Mouse (Mus musculus) neural tube, embryonic 12.5 days (tissue): Measurements from ENCODE around the gene Gpc6. TPM values are rescaled to one million over a fixed set of nuclear protein-coding genes. Genes with fewer than 3 reads are reported as not detected.

Source experiments
- ATAC-seq: fragments of 200-750 bp; cut with Nextera tagmentation; 2 replicates; pipeline ENCODE4 v1.8.0; 2017; ENCODE audit warnings: low read depth, mild to moderate bottlenecking, moderate TSS enrichment, moderate library complexity; ENCODE audit not compliant: low FRiP score
- H3K27ac ChIP-seq: fragments of 300-500 bp; sonication (generic); 2 replicates; pipeline ENCODE4 v1.5.1; 2016
- H3K27me3 ChIP-seq: fragments of 300-500 bp; sonication (generic); replicated peaks from 2 replicates; pipeline ENCODE4 v1.6.1; 2016; ENCODE audit warnings: mild to moderate bottlenecking
- H3K36me3 ChIP-seq: fragments of 300-500 bp; sonication (generic); 2 replicates; pipeline ENCODE4 v1.6.1; 2016; ENCODE audit warnings: mild to moderate bottlenecking
- H3K4me1 ChIP-seq: fragments of 300-500 bp; sonication (generic); 2 replicates; pipeline ENCODE4 v1.6.1; 2016
- H3K4me2 ChIP-seq: fragments of 300-500 bp; sonication (generic); replicated peaks from 2 replicates; pipeline ENCODE4 v1.6.1; 2016; ENCODE audit warnings: mild to moderate bottlenecking
- H3K4me3 ChIP-seq: fragments of 300-500 bp; sonication (generic); 2 replicates; pipeline ENCODE4 v1.5.1; 2016
- H3K9ac ChIP-seq: fragments of 300-500 bp; sonication (generic); 2 replicates; pipeline ENCODE4 v1.6.1; 2016; ENCODE audit warnings: mild to moderate bottlenecking
- H3K9me3 ChIP-seq: fragments of 300-500 bp; sonication (generic); 2 replicates; pipeline ENCODE4 v1.6.1; 2016; ENCODE audit warnings: mild to moderate bottlenecking
- WGBS: fragments of 180-500 bp; shearing (Covaris S2); methylation state at CpG from one replicate; pipeline ENCODE4 v1.1.7; 2016; 5-methylcytosine and 5-hydroxymethylcytosine counted together
- polyA plus RNA-seq: library from polyadenylated mRNA; unstranded; fragments of >200 nt; fragmentation: Nextera tagmentation; extraction: Ambion mirVana; gene quantifications from 2 replicates; pipeline ENCODE4 v1.2.1, GENCODE M21; 2016

Gene Gpc6
- polyA plus RNA-seq, 1 experiment from 2014 or later, result 30.5 TPM

GRCm38 (mm10) chr14:116928796-116929529 is 3.8 kb downstream of the Gpc6 start:
- WGBS, result 36% methylated on average over 7 of the region's 7 CpGs
- no peak overlapping the region for H3K9ac ChIP-seq
- no peak overlapping the region for H3K27ac ChIP-seq

GRCm38 (mm10) chr14:116933825-116934224 is 8.7 kb downstream of the Gpc6 start:
- H3K27ac ChIP-seq, result no peak overlapping the region
- H3K4me3 ChIP-seq, result no peak overlapping the region
- ATAC-seq, result no peak
- 83% methylated on average over 5 of the region's 5 CpGs for WGBS
- no peaks in the 10 kb centered on the region for H3K36me3 ChIP-seq
- H3K27me3 ChIP-seq, result no peaks in the 10 kb centered on the region
- no peaks in the 10 kb centered on the region for H3K9me3 ChIP-seq
- H3K4me1 ChIP-seq, result peaks cover 4% of the 10 kb centered on the region; the same call in 1 of the 2 replicates
- no peak overlapping the region for H3K4me2 ChIP-seq
- no peak overlapping the region for H3K9ac ChIP-seq

More at GRCm38 (mm10) chr14:116928796-116929529, 3.8 kb downstream of the Gpc6 start:
- Histone ChIP-seq H3K4me3 (peak overlapping the region; percentile 87), H3K27me3 (no peaks in the 10 kb centered on the region), H3K36me3 (no peaks in the 10 kb centered on the region), H3K9me3 (no peaks in the 10 kb centered on the region), H3K4me2 (peak overlapping the region; percentile 90), H3K4me1 (peaks cover 16% of the 10 kb centered on the region)
- no peak for ATAC-seq

GRCm38 (mm10) chr14:116937910-116938560 is 12.9 kb downstream of the Gpc6 start:
- no peak overlapping the region for H3K9ac ChIP-seq
- no peaks in the 10 kb centered on the region for H3K9me3 ChIP-seq
- no peak overlapping the region for H3K4me2 ChIP-seq
- no peak overlapping the region for H3K4me3 ChIP-seq
- WGBS, result 77% methylated on average over 14 of the region's 14 CpGs
- no peak overlapping the region for H3K27ac ChIP-seq
- H3K36me3 ChIP-seq, result no peaks in the 10 kb centered on the region
- no peaks in the 10 kb centered on the region for H3K27me3 ChIP-seq
- no peaks in the 10 kb centered on the region for H3K4me1 ChIP-seq
- ATAC-seq, result no peak

- Histone ChIP-seq H3K4me2 (no peak overlapping the region), H3K27ac (no peak overlapping the region), H3K9ac (no peak overlapping the region), H3K27me3 (no peaks in the 10 kb centered on the region), H3K4me1 (no peaks in the 10 kb centered on the region), H3K36me3 (no peaks in the 10 kb centered on the region), H3K4me3 (no peak overlapping the region), H3K9me3 (no peaks in the 10 kb centered on the region)
- 86% methylated on average over 9 of the region's 9 CpGs for WGBS
- ATAC-seq, result no peak
Measured at GRCm38 (mm10) chr14:116938735-116939134, 13.6 kb downstream of the Gpc6 start.

- ATAC-seq, result no peak
- H3K4me1 ChIP-seq, result no peaks in the 10 kb centered on the region
- H3K36me3 ChIP-seq, result no peaks in the 10 kb centered on the region
- H3K4me2 ChIP-seq, result no peak overlapping the region
- no peak overlapping the region for H3K4me3 ChIP-seq
- 0 out of 2 replicates have a peak, but pooled peaks cover 3% of the 10 kb centered on the region for H3K9me3 ChIP-seq
- 97% methylated on average over 1 of the region's 1 CpGs for WGBS
- H3K27me3 ChIP-seq, result no peaks in the 10 kb centered on the region
- no peak overlapping the region for H3K27ac ChIP-seq
- H3K9ac ChIP-seq, result no peak overlapping the region
Measured at GRCm38 (mm10) chr14:116939561-116939960, 14.4 kb downstream of the Gpc6 start.

- WGBS, result 91% methylated on average over 4 of the region's 4 CpGs
- ATAC-seq, result no peak
Measured at GRCm38 (mm10) chr14:116941772-116942171, 16.7 kb downstream of the Gpc6 start.

GRCm38 (mm10) chr14:116943751-116944150 is 18.6 kb downstream of the Gpc6 start:
- WGBS, result 92% methylated on average over 7 of the region's 7 CpGs
- 0 out of 2 replicates have a peak, but pooled peaks cover 3% of the 10 kb centered on the region for H3K9me3 ChIP-seq
- no peak for ATAC-seq
- no peak overlapping the region for H3K9ac ChIP-seq
- H3K27me3 ChIP-seq, result no peaks in the 10 kb centered on the region
- H3K4me3 ChIP-seq, result no peak overlapping the region
- H3K4me2 ChIP-seq, result no peak overlapping the region
- H3K4me1 ChIP-seq, result no peaks in the 10 kb centered on the region
- no peaks in the 10 kb centered on the region for H3K36me3 ChIP-seq
- H3K27ac ChIP-seq, result no peak overlapping the region

More at GRCm38 (mm10) chr14:116941772-116942171, 16.7 kb downstream of the Gpc6 start:
- Histone ChIP-seq H3K36me3 (no peaks in the 10 kb centered on the region), H3K9me3 (0 out of 2 replicates have a peak, but pooled peaks cover 3% of the 10 kb centered on the region), H3K9ac (no peak overlapping the region), H3K4me1 (no peaks in the 10 kb centered on the region), H3K4me3 (no peak overlapping the region), H3K27ac (no peak overlapping the region), H3K4me2 (no peak overlapping the region), H3K27me3 (no peaks in the 10 kb centered on the region)

- Histone ChIP-seq H3K4me2 (no peak overlapping the region), H3K27me3 (no peaks in the 10 kb centered on the region), H3K27ac (no peak overlapping the region), H3K36me3 (no peaks in the 10 kb centered on the region), H3K4me1 (no peaks in the 10 kb centered on the region), H3K4me3 (no peak overlapping the region), H3K9ac (no peak overlapping the region), H3K9me3 (0 out of 2 replicates have a peak, but pooled peaks cover 3% of the 10 kb centered on the region)
- no peak for ATAC-seq
- WGBS, result 91% methylated on average over 6 of the region's 6 CpGs
Measured at GRCm38 (mm10) chr14:116945975-116946374, 20.9 kb downstream of the Gpc6 start.

GRCm38 (mm10) chr14:116947461-116947860 is 22.3 kb downstream of the Gpc6 start:
- Histone ChIP-seq H3K4me3 (no peak overlapping the region), H3K9me3 (0 out of 2 replicates have a peak, but pooled peaks cover 3% of the 10 kb centered on the region), H3K4me2 (no peak overlapping the region), H3K27me3 (no peaks in the 10 kb centered on the region), H3K9ac (no peak overlapping the region), H3K27ac (no peak overlapping the region), H3K36me3 (0 out of 2 replicates have a peak, but pooled peaks cover 3% of the 10 kb centered on the region), H3K4me1 (no peaks in the 10 kb centered on the region)
- ATAC-seq, result no peak
- WGBS, result 95% methylated on average over 6 of the region's 6 CpGs

GRCm38 (mm10) chr14:116947939-116948591 is 22.9 kb downstream of the Gpc6 start:
- Histone ChIP-seq H3K27ac (no peak overlapping the region), H3K9me3 (0 out of 2 replicates have a peak, but pooled peaks cover 3% of the 10 kb centered on the region), H3K9ac (no peak overlapping the region), H3K4me3 (no peak overlapping the region), H3K4me1 (no peaks in the 10 kb centered on the region), H3K27me3 (no peaks in the 10 kb centered on the region), H3K36me3 (0 out of 2 replicates have a peak, but pooled peaks cover 3% of the 10 kb centered on the region), H3K4me2 (no peak overlapping the region)
- no peak for ATAC-seq
- 88% methylated on average over 5 of the region's 5 CpGs for WGBS

GRCm38 (mm10) chr14:116957154-116957553 is 32.0 kb downstream of the Gpc6 start:
- no peaks in the 10 kb centered on the region for H3K27me3 ChIP-seq
- H3K27ac ChIP-seq, result no peak overlapping the region
- no peak for ATAC-seq
- H3K4me3 ChIP-seq, result no peak overlapping the region
- no peaks in the 10 kb centered on the region for H3K4me1 ChIP-seq
- no peak overlapping the region for H3K9ac ChIP-seq
- H3K9me3 ChIP-seq, result no peaks in the 10 kb centered on the region
- 0 out of 2 replicates have a peak, but pooled peaks cover 3% of the 10 kb centered on the region for H3K36me3 ChIP-seq
- no peak overlapping the region for H3K4me2 ChIP-seq

- WGBS, result 79% methylated on average over 6 of the region's 6 CpGs
- H3K27me3 ChIP-seq, result no peaks in the 10 kb centered on the region
- no peaks in the 10 kb centered on the region for H3K36me3 ChIP-seq
- no peak overlapping the region for H3K9ac ChIP-seq
- no peak for ATAC-seq
- H3K4me2 ChIP-seq, result no peak overlapping the region
- no peaks in the 10 kb centered on the region for H3K9me3 ChIP-seq
- no peaks in the 10 kb centered on the region for H3K4me1 ChIP-seq
- no peak overlapping the region for H3K27ac ChIP-seq
- H3K4me3 ChIP-seq, result no peak overlapping the region
Measured at GRCm38 (mm10) chr14:116964837-116965236, 39.7 kb downstream of the Gpc6 start.
